Mouse (Mus musculus): Measurements from ENCODE around the gene Rbm8a2. TPM values are rescaled to one million over a fixed set of nuclear protein-coding genes. Genes with fewer than 3 reads are reported as not detected.

The Rbm8a2 gene
- total and polyA plus RNA-seq, 3 experiments = 0.38 to 3.2 (median 0.93) TPM

- H3K4me2 ChIP-seq (ENCODE audit: insufficient read depth, low read depth, poor library complexity, severe bottlenecking) = no peak overlapping the region
- no peaks in the 10 kb centered on the region for H3K27me3 ChIP-seq (replicated peaks)
- dilution Hi-C loops (cut with MboI; ENCODE audit: extremely low pct_ligation_motif_present, extremely low pct_unique_long_range_greater_than_20kb, low sequenced_read_pairs) = no loop called here
- H3K9me3 ChIP-seq (replicated peaks; ENCODE audit: low read length) = no peaks in the 10 kb centered on the region
- no peaks in the 10 kb centered on the region for H3K36me3 ChIP-seq (replicated peaks in 1 of 2; ENCODE audit: control insufficient read depth in 1 of 2, insufficient read depth in 1 of 2, low read length in 1 of 2)
- no peaks in the 10 kb centered on the region for H3K79me2 ChIP-seq (replicated peaks; ENCODE audit: control insufficient read depth, extremely low read depth, insufficient read depth, poor library complexity, severe bottlenecking)
- TF ChIP-seq ZKSCAN1 (IDR thresholded peaks at IDR 0.05; ENCODE audit: borderline replicate concordance, low read depth, low read length) = no peak
- no peak for TF ChIP-seq ZNF384 (IDR thresholded peaks at IDR 0.05; ENCODE audit: low read depth, low read length)
- TF ChIP-seq ELF1 (IDR thresholded peaks at IDR 0.05; ENCODE audit: low read depth, low read length) = no peak
- TF ChIP-seq TBP (conservative IDR thresholded peaks at IDR 0.05; ENCODE audit: low read depth, low read length) = no peak
- TF ChIP-seq JUN (IDR thresholded peaks at IDR 0.05; ENCODE audit: insufficient read depth, low read depth, low read length) = no peak
- no peak for TF ChIP-seq MEF2A (IDR thresholded peaks at IDR 0.05; ENCODE audit: borderline replicate concordance, low read depth, low read length)
- no peak for TF ChIP-seq IRF4 (IDR thresholded peaks at IDR 0.05; ENCODE audit: low read depth, low read length)
- TF ChIP-seq MAFK (IDR thresholded peaks at IDR 0.05; ENCODE audit: insufficient replicate concordance, low read length) = no peak
- no peak for TF ChIP-seq EP300 (IDR thresholded peaks at IDR 0.05; ENCODE audit: low read length)
- TF ChIP-seq CHD2 (IDR thresholded peaks at IDR 0.05; ENCODE audit: low read length) = no peak
- no peak for TF ChIP-seq POLR2A (IDR thresholded peaks at IDR 0.05; ENCODE audit: low read depth, low read length)
- TF ChIP-seq PAX5 (IDR thresholded peaks at IDR 0.05; ENCODE audit: low read length) = no peak
- no peak for TF ChIP-seq MXI1 (IDR thresholded peaks at IDR 0.05; ENCODE audit: low read depth, low read length)
- no peak for TF ChIP-seq RAD21 (IDR thresholded peaks at IDR 0.05; ENCODE audit: low read depth, low read length)
- TF ChIP-seq USF2 (conservative IDR thresholded peaks at IDR 0.05; ENCODE audit: low read depth, low read length) = no peak
- TF ChIP-seq ZC3H11A (IDR thresholded peaks at IDR 0.05; ENCODE audit: low read depth, low read length) = no peak
- no peak for TF ChIP-seq ZMIZ1 (IDR thresholded peaks at IDR 0.05; ENCODE audit: low read depth, low read length)
- TF ChIP-seq RCOR1 (conservative IDR thresholded peaks at IDR 0.05; ENCODE audit: low read depth, low read length) = no peak
- no peak overlapping the region for H3K4me3 ChIP-seq (replicated peaks in 1 of 3; ENCODE audit: low read depth in 2 of 3, low read length in 2 of 3, poor library complexity in 1 of 3)
- no peak for DNase-seq (ENCODE audit: extremely low read depth)
- no peak overlapping the region for H3K27ac ChIP-seq (ENCODE audit: insufficient read depth, low read depth)
- in situ Hi-C loops (cut with MboI; ENCODE audit: low pct_ligation_motif_present, low pct_unique_long_range_greater_than_20kb, low sequenced_read_pairs) = no loop called here
- H3K4me1 ChIP-seq (ENCODE audit: control insufficient read depth in 1 of 2, insufficient read depth in 2 of 2) = no peaks in the 10 kb centered on the region
- H3K9ac ChIP-seq (ENCODE audit: insufficient read depth, low read depth) = no peak overlapping the region
Observed at GRCm38 (mm10) chr1:175970710-175971109, 8.2 kb downstream of the Rbm8a2 start.

DNA sequence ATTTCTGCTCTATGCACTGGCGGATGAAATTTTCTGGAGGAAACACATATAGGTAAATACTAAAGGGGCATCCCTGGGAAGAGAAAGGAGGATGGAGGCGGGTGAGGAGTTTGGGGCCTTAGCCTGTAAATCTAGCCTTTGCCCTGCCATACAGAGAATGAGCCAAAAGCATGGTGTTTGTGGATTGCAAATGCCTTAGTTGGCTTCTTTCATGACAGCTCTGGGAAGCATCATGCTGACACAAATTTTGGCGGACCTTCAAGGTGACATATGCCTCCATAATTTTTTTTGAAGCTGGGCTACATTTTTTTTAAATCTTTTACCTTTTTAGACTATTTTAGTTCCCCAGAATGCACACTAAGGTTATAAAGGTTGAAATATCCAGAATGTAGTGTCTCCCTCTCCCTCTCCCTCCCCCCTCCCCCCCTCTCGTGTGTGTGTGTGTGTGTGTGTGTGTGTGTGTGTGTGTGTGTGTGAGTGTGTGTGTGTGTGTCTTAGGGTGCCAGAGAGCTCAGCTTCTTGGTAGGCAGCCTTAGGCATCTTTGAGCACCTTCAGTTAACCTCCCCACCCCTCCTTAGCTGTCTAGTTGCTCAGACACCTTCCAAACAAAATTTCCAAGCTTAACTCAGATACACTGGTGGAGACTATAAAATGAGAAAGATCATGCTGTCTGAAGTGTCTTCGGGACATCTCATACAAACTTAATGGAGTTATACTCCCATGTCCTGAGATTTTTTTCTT is 11.7 kb downstream of the Rbm8a2 start:
- H3K9ac ChIP-seq (ENCODE audit: insufficient read depth, low read depth) = no peak overlapping the region
- H3K27me3 ChIP-seq (replicated peaks) = no peaks in the 10 kb centered on the region
- H3K4me2 ChIP-seq (ENCODE audit: insufficient read depth, low read depth, poor library complexity, severe bottlenecking) = no peak overlapping the region
- no peak for DNase-seq (ENCODE audit: extremely low read depth)
- no peak overlapping the region for H3K27ac ChIP-seq (ENCODE audit: insufficient read depth, low read depth)
- TF ChIP-seq POLR2AphosphoS2 (IDR thresholded peaks at IDR 0.05; ENCODE audit: low read depth, low read length) (no peak), ZC3H11A (IDR thresholded peaks at IDR 0.05; ENCODE audit: low read depth, low read length) (no peak), TCF12 (IDR thresholded peaks at IDR 0.05; ENCODE audit: low read depth, low read length) (no peak), CTCF (conservative IDR thresholded peaks at IDR 0.05 in 1 of 2, IDR thresholded peaks at IDR 0.05 in 1 of 2; ENCODE audit: low read depth in 2 of 2, low read length in 2 of 2) (no peak), ELF1 (IDR thresholded peaks at IDR 0.05; ENCODE audit: low read depth, low read length) (no peak), CHD1 (IDR thresholded peaks at IDR 0.05; ENCODE audit: low read depth, low read length) (no peak), HCFC1 (IDR thresholded peaks at IDR 0.05; ENCODE audit: low read depth, low read length) (no peak), ZKSCAN1 (IDR thresholded peaks at IDR 0.05; ENCODE audit: borderline replicate concordance, low read depth, low read length) (no peak)
- H3K36me3 ChIP-seq (replicated peaks in 1 of 2; ENCODE audit: control insufficient read depth in 1 of 2, insufficient read depth in 1 of 2, low read length in 1 of 2) = no peaks in the 10 kb centered on the region
- dilution Hi-C loops (cut with MboI; ENCODE audit: extremely low pct_ligation_motif_present, extremely low pct_unique_long_range_greater_than_20kb, low sequenced_read_pairs) = no loop called here
- H3K4me1 ChIP-seq (ENCODE audit: control insufficient read depth in 1 of 2, insufficient read depth in 2 of 2) = no peaks in the 10 kb centered on the region
- H3K9me3 ChIP-seq (replicated peaks; ENCODE audit: low read length) = no peaks in the 10 kb centered on the region
- H3K4me3 ChIP-seq (replicated peaks in 1 of 3; ENCODE audit: low read depth in 2 of 3, low read length in 2 of 3, poor library complexity in 1 of 3) = no peak overlapping the region
- in situ Hi-C loops (cut with MboI; ENCODE audit: low pct_ligation_motif_present, low pct_unique_long_range_greater_than_20kb, low sequenced_read_pairs) = no loop called here
- H3K79me2 ChIP-seq (replicated peaks; ENCODE audit: control insufficient read depth, extremely low read depth, insufficient read depth, poor library complexity, severe bottlenecking) = no peaks in the 10 kb centered on the region

All from CH12.LX (cell line).